Mouse (Mus musculus) ES-E14 (cell line): ENCODE data around the gene Erbb4. TPM values are rescaled to one million over a fixed set of nuclear protein-coding genes. Genes with fewer than 3 reads are reported as not detected.
A peak's percentile ranks its signal among the peaks of the same experiment; 100 is the strongest.
"Not testable (repeated sequence)": the region's sequence is repeated elsewhere in the genome, so short reads cannot be mapped to it uniquely, and the experiment has no call there.

ENCODE experiments used
- DNase-seq: peaks from one replicate; pipeline ENCODE4 v3.0.0-alpha.2; 2013; ENCODE audit warnings: low read depth, low spot score
- H3K27ac ChIP-seq: 2 replicates; pipeline ENCODE4 v1.5.1; 2012; ENCODE audit warnings: low read depth, mild to moderate bottlenecking, low read length, moderate library complexity, mixed read lengths; ENCODE audit not compliant: poor library complexity, insufficient read depth, severe bottlenecking
- H3K36me3 ChIP-seq: 2 replicates; pipeline ENCODE4 v1.6.1; 2012; ENCODE audit warnings: mild to moderate bottlenecking, low read length, moderate library complexity, mixed read lengths; ENCODE audit not compliant: control insufficient read depth, poor library complexity, insufficient read depth, severe bottlenecking
- H3K4me1 ChIP-seq, 2 experiments: fragments of 150-350 bp in 1 of 2; sonication (generic) in 1 of 2; 2 replicates each; pipeline ENCODE4 v1.6.1; 2012; ENCODE audit warnings: low read length in 2 of 2, mild to moderate bottlenecking in 1 of 2, mixed read lengths in 1 of 2; ENCODE audit not compliant: control insufficient read depth in 2 of 2, insufficient read depth in 2 of 2, poor library complexity in 1 of 2
- H3K4me3 ChIP-seq, 2 experiments: fragments of 150-350 bp in 1 of 2; sonication (generic) in 1 of 2; 2 replicates each; pipeline ENCODE4 v1.5.1; 2012; ENCODE audit warnings: low read length in 2 of 2, low read depth in 1 of 2, mild to moderate bottlenecking in 1 of 2, mixed read lengths in 1 of 2; ENCODE audit not compliant: insufficient read depth in 1 of 2, poor library complexity in 1 of 2, severe bottlenecking in 1 of 2
- H3K9ac ChIP-seq: 2 replicates; pipeline ENCODE4 v1.6.1; 2012; ENCODE audit warnings: low read depth, mild to moderate bottlenecking, low read length, mixed read lengths; ENCODE audit not compliant: poor library complexity, insufficient read depth, severe bottlenecking
- H3K9me3 ChIP-seq: fragments of 150-350 bp; sonication (generic); 2 replicates; pipeline ENCODE4 v1.6.1; 2012; ENCODE audit warnings: low read depth, mild to moderate bottlenecking, low read length; ENCODE audit not compliant: control insufficient read depth, insufficient read depth
- CHD2 ChIP-seq: IDR thresholded peaks from 2 replicates; pipeline ENCODE4 v1.6.1; 2014; ENCODE audit warnings: mild to moderate bottlenecking, low read depth, low read length, inconsistent platforms
- HCFC1 ChIP-seq: IDR thresholded peaks from 2 replicates; pipeline ENCODE4 v1.6.1; 2012; ENCODE audit warnings: low read length, inconsistent platforms, borderline replicate concordance; ENCODE audit not compliant: insufficient read depth
- MAFK ChIP-seq: IDR thresholded peaks from 2 replicates; pipeline ENCODE4 v1.6.1; 2014; ENCODE audit warnings: mild to moderate bottlenecking, low read depth, low read length, inconsistent platforms; ENCODE audit not compliant: insufficient read depth
- ZC3H11A ChIP-seq: IDR thresholded peaks from 2 replicates; pipeline ENCODE4 v1.6.1; 2012; ENCODE audit warnings: low read depth, mild to moderate bottlenecking, inconsistent platforms, low read length, borderline replicate concordance
- ZNF384 ChIP-seq: IDR thresholded peaks from 2 replicates; pipeline ENCODE4 v1.6.1; 2012; ENCODE audit warnings: low read depth, low read length, inconsistent platforms
- in situ Hi-C, 2 experiments: fragments of 600-800 bp; cut with MboI; formaldehyde crosslinking; loops; one replicate each; pipeline ENCODE4 v1.15.1; 2025; ENCODE audit warnings: low sequenced_read_pairs in 2 of 2, inconsistent platforms in 1 of 2; ENCODE audit not compliant: unreplicated experiment in 2 of 2
- total RNA-seq: library from RNA; depleted of rRNA; stranded (reverse); fragments of 300-350 nt; gene quantifications from 2 replicates; pipeline ENCODE4 v1.2.3, GENCODE M21; 2012

Gene Erbb4
- total RNA-seq, 1 experiment, result not detected

- Histone ChIP-seq H3K4me3 (no peak overlapping the region), H3K4me1 (no peaks in the 10 kb centered on the region), H3K36me3 (no peaks in the 10 kb centered on the region), H3K9ac (no peak overlapping the region), H3K9me3 (no peaks in the 10 kb centered on the region), H3K27ac (no peak overlapping the region)
- in situ Hi-C loops, result no loop called here
- TF ChIP-seq HCFC1 (no peak), ZC3H11A (no peak), MAFK (no peak), CHD2 (no peak), ZNF384 (no peak)
- DNase-seq, result no peak
These were observed 284.7 kb downstream of the Erbb4 start for GRCm38 (mm10) chr1:68823116-68823644.

GRCm38 (mm10) chr1:68806711-68807110, 301.1 kb downstream of the Erbb4 start:
- no peak for DNase-seq
- H3K4me1 ChIP-seq, result no peaks in the 10 kb centered on the region
- H3K36me3 ChIP-seq, result no peaks in the 10 kb centered on the region
- TF ChIP-seq CHD2 (no peak), ZC3H11A (no peak), MAFK (no peak), HCFC1 (no peak), ZNF384 (no peak)
- H3K4me3 ChIP-seq, result no peak overlapping the region
- in situ Hi-C loops, result no loop called here
- H3K9ac ChIP-seq, result no peak overlapping the region
- no peak overlapping the region for H3K27ac ChIP-seq
- H3K9me3 ChIP-seq, result no peaks in the 10 kb centered on the region

DNA sequence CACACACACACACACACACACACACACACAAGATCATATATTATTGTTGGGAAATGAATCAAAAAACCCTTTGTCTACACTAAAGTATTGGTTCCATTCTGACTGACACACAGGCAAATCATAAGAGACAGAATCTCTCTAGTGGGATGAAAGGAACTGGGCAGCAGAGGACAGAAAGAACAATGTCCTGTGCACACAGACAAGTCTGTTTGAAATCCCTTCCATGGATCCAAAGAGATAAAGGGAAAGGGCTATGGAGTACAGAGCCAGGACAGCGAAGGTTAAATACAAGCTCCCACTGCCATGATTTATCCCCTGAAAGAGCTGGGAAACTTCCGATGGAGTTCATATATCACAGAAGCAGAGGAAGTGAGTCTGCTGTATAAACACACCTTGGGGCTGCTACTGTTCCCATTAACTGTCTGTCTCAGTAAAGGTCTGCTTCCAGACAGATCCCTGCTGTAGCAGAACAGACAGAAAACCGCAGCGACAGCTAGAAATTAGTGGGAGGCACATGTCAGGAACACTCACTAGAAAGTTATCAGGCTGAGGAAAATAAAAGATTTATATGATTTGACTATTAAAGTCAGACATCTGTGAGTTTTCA, 320.3 kb downstream of the Erbb4 start:
- in situ Hi-C loops, result no loop called here
- Histone ChIP-seq H3K9me3 (no peaks in the 10 kb centered on the region), H3K9ac (no peak overlapping the region), H3K4me3 (no peak overlapping the region), H3K36me3 (no peaks in the 10 kb centered on the region), H3K4me1 (no peaks in the 10 kb centered on the region), H3K27ac (no peak overlapping the region)
- no peak for DNase-seq
- no peak for TF ChIP-seq MAFK
- no peak for TF ChIP-seq HCFC1
- no peak for TF ChIP-seq CHD2
- TF ChIP-seq ZNF384, result no peak
- no peak for TF ChIP-seq ZC3H11A

DNA sequence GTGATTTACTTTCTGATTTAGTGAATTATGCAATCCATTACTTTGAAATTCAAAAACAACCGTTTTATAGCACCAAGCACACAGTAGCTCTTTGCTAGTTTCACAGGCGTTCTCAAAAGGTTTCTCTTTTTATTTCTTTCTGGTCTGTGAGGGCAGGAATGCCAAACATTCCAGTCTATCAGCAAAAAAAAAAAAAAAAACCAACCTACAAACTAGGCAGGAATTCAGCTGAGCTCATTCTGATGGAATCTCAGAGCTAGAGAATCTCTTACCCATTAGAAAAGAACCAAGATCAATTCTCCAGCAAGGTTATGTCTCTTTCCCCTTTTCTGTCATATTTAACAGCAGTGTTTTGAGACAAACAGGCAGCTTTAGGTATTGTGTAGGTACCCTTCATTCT, 327.2 kb downstream of the Erbb4 start:
- Histone ChIP-seq H3K27ac (no peak overlapping the region), H3K4me1 (no peaks in the 10 kb centered on the region), H3K9me3 (no peaks in the 10 kb centered on the region), H3K4me3 (no peak overlapping the region), H3K36me3 (no peaks in the 10 kb centered on the region), H3K9ac (no peak overlapping the region)
- peak; percentile 19 for DNase-seq
- in situ Hi-C loops, result no loop called here
- TF ChIP-seq CHD2 (no peak), ZNF384 (peak; percentile 96)

GRCm38 (mm10) chr1:68780032-68780431, 327.8 kb downstream of the Erbb4 start:
- no peaks in the 10 kb centered on the region for H3K9me3 ChIP-seq

DNA sequence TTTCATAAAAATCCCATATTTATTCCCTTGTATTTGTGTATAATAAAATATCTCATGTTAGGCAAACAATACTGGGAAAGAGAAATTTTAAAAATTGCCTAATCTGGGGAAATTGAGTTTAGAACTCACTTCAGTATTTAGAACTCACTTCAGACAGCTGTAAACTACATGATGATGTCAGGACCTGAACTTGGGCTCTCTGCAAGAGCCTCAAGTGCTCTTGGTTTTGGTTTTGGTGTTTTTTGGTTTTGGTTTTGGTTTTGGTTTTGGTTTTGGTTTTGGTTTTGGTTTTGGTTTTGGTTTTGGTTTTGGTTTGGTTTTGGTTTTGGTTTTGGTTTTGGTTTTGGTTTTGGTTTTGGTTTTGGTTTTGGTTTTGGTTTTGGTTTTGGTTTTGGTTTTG, 341.8 kb downstream of the Erbb4 start:
- in situ Hi-C loops, H3K9me3 ChIP-seq, H3K4me1 ChIP-seq, H3K9ac ChIP-seq, H3K27ac ChIP-seq, DNase-seq, H3K4me3 ChIP-seq, H3K36me3 ChIP-seq: not testable (repeated sequence)

More at GRCm38 (mm10) chr1:68780032-68780431, 327.8 kb downstream of the Erbb4 start:
- H3K36me3 ChIP-seq, result no peaks in the 10 kb centered on the region
- no peak overlapping the region for H3K27ac ChIP-seq
- no peak overlapping the region for H3K9ac ChIP-seq
- H3K4me3 ChIP-seq, result no peak overlapping the region
- in situ Hi-C loops, result no loop called here
- TF ChIP-seq CHD2 (no peak), HCFC1 (no peak), ZC3H11A (no peak), MAFK (no peak), ZNF384 (no peak)
- H3K4me1 ChIP-seq, result no peaks in the 10 kb centered on the region
- DNase-seq, result peak; percentile 38
